In the genomic region with DNA sequence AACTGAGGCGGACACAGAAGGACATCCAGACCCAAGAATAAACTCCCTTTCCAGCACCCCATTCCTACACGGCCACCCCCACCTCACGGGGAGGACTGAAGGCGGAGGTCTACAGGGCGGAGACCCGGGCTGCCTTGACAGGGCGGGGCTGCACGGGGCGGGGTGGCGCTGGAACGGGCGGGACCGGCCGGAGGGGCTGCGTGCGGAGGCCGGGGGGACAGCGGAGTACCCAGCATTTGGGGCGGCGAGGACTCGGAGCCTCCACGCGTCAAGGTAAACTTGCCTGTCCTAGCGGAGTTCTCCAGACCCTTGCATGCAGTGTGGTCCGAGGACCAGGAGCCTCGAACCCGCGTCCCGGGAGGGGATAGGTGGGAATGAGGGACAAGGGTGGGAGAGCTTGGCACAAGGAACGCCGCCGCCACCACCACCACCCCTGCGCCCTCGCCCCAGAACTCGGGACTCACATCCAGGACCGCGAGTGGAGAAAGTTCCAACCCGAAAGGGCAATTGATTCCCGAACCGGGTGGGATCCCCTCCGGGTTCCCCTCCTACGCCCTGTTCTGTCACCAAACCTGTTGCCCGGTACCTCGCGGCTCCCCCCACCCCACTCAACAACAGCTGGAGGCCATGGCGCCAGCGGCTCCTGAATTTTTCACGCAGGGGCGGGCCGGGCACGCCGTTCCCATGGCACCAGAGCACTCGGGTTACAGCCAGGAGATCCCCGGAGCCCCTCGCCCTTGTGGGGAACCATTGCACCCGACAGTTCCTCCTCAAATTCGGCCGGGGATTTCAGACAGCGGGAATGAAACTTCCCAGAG, we compare ENCODE assay signal across 7 mouse cellular contexts. TPM values are rescaled to one million over a fixed set of nuclear protein-coding genes. Genes with fewer than 3 reads are reported as not detected.
DNase-seq lines count a peak whose midpoint lies in the region; ATAC-seq and TF ChIP-seq lines count a peak whose summit lies in the region.

TSS of gene Rem1 (plus strand) at position 178 of the 818 bp plus-strand sequence.

- 2% methylated on average over 58 of the region's 59 CpGs for WGBS in embryonic facial prominence, embryonic 12.5 days
- WGBS in heart, postnatal 0 days: 1% methylated on average over 57 of the region's 59 CpGs
- WGBS in limb, embryonic 15.5 days: under 1% methylated on average over 59 of the region's 59 CpGs
- 2% methylated on average over 59 of the region's 59 CpGs for WGBS in midbrain, postnatal 0 days

- TF ChIP-seq CTCF in heart, postnatal 0 days (IDR thresholded peaks at IDR 0.05; ENCODE audit: low read depth): no peak
- no peak for TF ChIP-seq CTCF in midbrain, postnatal 0 days (IDR thresholded peaks at IDR 0.05)

- peak; percentile 68; the same call in 1 of the 2 replicates for ATAC-seq in embryonic facial prominence, embryonic 12.5 days (ENCODE audit: insufficient number of reproducible peaks, insufficient read depth, low FRiP score, low TSS enrichment)
- ATAC-seq in heart, postnatal 0 days (ENCODE audit: insufficient read depth, low read depth): peak; percentile 62
- peak; percentile 31; the same call in 1 of the 2 replicates for ATAC-seq in limb, embryonic 15.5 days (ENCODE audit: insufficient number of reproducible peaks, low FRiP score, low TSS enrichment, low read depth)
- no peak for ATAC-seq in midbrain, postnatal 0 days (ENCODE audit: low FRiP score)

- H3K9me3 ChIP-seq in embryonic facial prominence, embryonic 12.5 days: no peaks in the 10 kb centered on the region
- 0 out of 2 replicates have a peak, but pooled peaks cover 4% of the 10 kb centered on the region for H3K9me3 ChIP-seq in heart, postnatal 0 days (replicated peaks; ENCODE audit: control insufficient read depth, low read length)
- no peaks in the 10 kb centered on the region for H3K9me3 ChIP-seq in limb, embryonic 15.5 days
- no peaks in the 10 kb centered on the region for H3K9me3 ChIP-seq in midbrain, postnatal 0 days (ENCODE audit: low read length)

- H3K4me3 ChIP-seq in embryonic facial prominence, embryonic 12.5 days: peak within 1 kb of the TSS; percentile 42
- peak within 1 kb of the TSS; percentile 57 for H3K4me3 ChIP-seq in heart, postnatal 0 days (ENCODE audit: low read depth, low read length)
- peak within 1 kb of the TSS; percentile 48 for H3K4me3 ChIP-seq in limb, embryonic 15.5 days
- peak within 1 kb of the TSS; percentile 32 for H3K4me3 ChIP-seq in midbrain, postnatal 0 days (ENCODE audit: low read depth, low read length)

- no peak within 1 kb of the TSS for H3K27ac ChIP-seq in embryonic facial prominence, embryonic 12.5 days
- H3K27ac ChIP-seq in heart, postnatal 0 days (ENCODE audit: low read depth): peak within 1 kb of the TSS; percentile 39
- no peak within 1 kb of the TSS for H3K27ac ChIP-seq in limb, embryonic 15.5 days
- no peak within 1 kb of the TSS for H3K27ac ChIP-seq in midbrain, postnatal 0 days (ENCODE audit: low read depth, low read length)

- peak within 1 kb of the TSS; percentile 36 for H3K9ac ChIP-seq in embryonic facial prominence, embryonic 12.5 days
- H3K9ac ChIP-seq in heart, postnatal 0 days (replicated peaks; ENCODE audit: low read depth, low read length): peak within 1 kb of the TSS; percentile 48
- H3K9ac ChIP-seq in limb, embryonic 15.5 days: peak within 1 kb of the TSS; percentile 46; the same call in 1 of the 2 replicates
- H3K9ac ChIP-seq in midbrain, postnatal 0 days (replicated peaks; ENCODE audit: low read length, poor library complexity, severe bottlenecking): no peak within 1 kb of the TSS

- H3K27me3 ChIP-seq in embryonic facial prominence, embryonic 12.5 days: peaks cover 47% of the 10 kb centered on the region
- H3K27me3 ChIP-seq in heart, postnatal 0 days (ENCODE audit: control insufficient read depth, insufficient read depth, low read length): peaks cover 37% of the 10 kb centered on the region
- peaks cover 47% of the 10 kb centered on the region for H3K27me3 ChIP-seq in limb, embryonic 15.5 days
- peaks cover 18% of the 10 kb centered on the region for H3K27me3 ChIP-seq in midbrain, postnatal 0 days (ENCODE audit: insufficient read depth, low read length)

- TF ChIP-seq EP300 in heart, postnatal 0 days (IDR thresholded peaks at IDR 0.05; ENCODE audit: low read depth): no peak

- H3K4me2 ChIP-seq in embryonic facial prominence, embryonic 12.5 days (replicated peaks): peak within 1 kb of the TSS; percentile 78
- peak within 1 kb of the TSS; percentile 67 for H3K4me2 ChIP-seq in heart, postnatal 0 days (ENCODE audit: low read depth, low read length)
- H3K4me2 ChIP-seq in limb, embryonic 15.5 days: peak within 1 kb of the TSS; percentile 83
- H3K4me2 ChIP-seq in midbrain, postnatal 0 days (ENCODE audit: low read depth, low read length, poor library complexity, severe bottlenecking): peak within 1 kb of the TSS; percentile 62

- no peaks in the 10 kb centered on the region for H3K36me3 ChIP-seq in embryonic facial prominence, embryonic 12.5 days
- H3K36me3 ChIP-seq in heart, postnatal 0 days (replicated peaks; ENCODE audit: control insufficient read depth, insufficient read depth, low read length): no peaks in the 10 kb centered on the region
- H3K36me3 ChIP-seq in limb, embryonic 15.5 days: no peaks in the 10 kb centered on the region
- H3K36me3 ChIP-seq in midbrain, postnatal 0 days (ENCODE audit: insufficient read depth, low read length): no peaks in the 10 kb centered on the region

- peak; percentile 38 for DNase-seq in adrenal gland, postnatal 25 days
- peak; percentile 15 for DNase-seq in heart, postnatal 0 days (ENCODE audit: low spot score)
- no peak for DNase-seq in midbrain, postnatal 0 days (ENCODE audit: low spot score)
- no peak for DNase-seq in frontal cortex, adult 2 months (ENCODE audit: extremely low spot score in 1 of 2, low spot score in 1 of 2)
- no peak for DNase-seq in cerebellum, adult 11-12 months

- peaks cover 11% of the 10 kb centered on the region; the same call in 1 of the 2 replicates for H3K4me1 ChIP-seq in embryonic facial prominence, embryonic 12.5 days
- H3K4me1 ChIP-seq in heart, postnatal 0 days (ENCODE audit: control insufficient read depth, insufficient read depth): 0 out of 2 replicates have a peak, but pooled peaks cover 6% of the 10 kb centered on the region
- H3K4me1 ChIP-seq in limb, embryonic 15.5 days: peaks cover 17% of the 10 kb centered on the region
- no peaks in the 10 kb centered on the region for H3K4me1 ChIP-seq in midbrain, postnatal 0 days (ENCODE audit: insufficient read depth, low read length)

RNA-seq across cellular contexts. Expression of gene Rem1, which starts in this region (rescaled TPM):
- total RNA-seq in adrenal gland, postnatal 25 days (2021): 8.1 and 9.0 TPM in 2 replicates
- polyA plus RNA-seq in embryonic facial prominence, embryonic 12.5 days (2016; fragmentation: Nextera tagmentation; extraction: Ambion mirVana): 1.1 and 1.6 TPM in 2 replicates
- total RNA-seq in heart, postnatal 0 days (2014; rRNA removed; ENCODE audit: low replicate concordance): 4.8 and 12.5 TPM in 2 replicates
- polyA plus RNA-seq in heart, postnatal 0 days (2015; fragmentation: Nextera tagmentation; extraction: Ambion mirVana): 10.2 TPM in 2 replicates
- polyA plus RNA-seq in limb, embryonic 15.5 days (2015; fragmentation: Nextera tagmentation; extraction: Ambion mirVana): 5.2 and 7.4 TPM in 2 replicates
- total RNA-seq in midbrain, postnatal 0 days (2014; rRNA removed): 0.16 and 0.33 TPM in 2 replicates
- 0.49 and 0.94 TPM in 2 replicates for polyA plus RNA-seq in midbrain, postnatal 0 days (2015; fragmentation: Nextera tagmentation; extraction: Ambion mirVana)
- polyA plus RNA-seq in frontal cortex, adult 2 months (2012; rRNA removed): 0.59 and 0.72 TPM in 2 replicates

Comparison
In these comparisons a context has a peak if more than half of its experiments do, and no peak if none do; other contexts are left out.
1. DNase-seq: peak in adrenal gland, postnatal 25 days (single experiment) and heart, postnatal 0 days (single experiment); none in midbrain, postnatal 0 days (single experiment), frontal cortex, adult 2 months (0 of 2) and cerebellum, adult 11-12 months (single experiment).
2. Peak in every context shown above with its lines, with median percentiles within 50 percentile points of each other: H3K4me2 ChIP-seq and H3K4me3 ChIP-seq.